Comparison of ENCODE assay signal across 20 mouse cellular contexts in the genomic region with DNA sequence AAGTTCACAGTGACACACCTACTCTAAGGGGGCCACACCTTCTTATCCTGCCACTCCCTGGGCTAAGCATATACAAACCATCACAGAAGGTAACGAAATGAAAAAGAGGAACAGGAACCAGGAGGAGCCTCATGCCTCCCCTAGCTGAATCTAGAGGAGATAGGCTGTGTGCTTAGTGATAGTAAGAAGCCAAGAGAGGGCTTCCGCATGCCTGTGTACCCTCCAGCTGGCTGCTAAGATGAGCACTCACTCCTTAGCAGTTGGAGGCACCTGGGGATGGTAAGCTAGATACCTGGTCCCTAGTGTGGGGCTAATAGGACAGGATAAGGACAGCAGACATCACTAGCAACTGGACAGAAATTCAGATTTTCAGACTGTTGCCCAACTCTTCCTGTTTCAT.
DNase-seq lines count a peak whose midpoint lies in the region; ATAC-seq and TF ChIP-seq lines count a peak whose summit lies in the region.
"Had no signal": no experiment of that assay in that cellular context is flagged by ENCODE, and none has a peak within 500 bp of the region (broad histone marks: within the 10 kb centered on the region; RNA-seq: fewer than 3 reads in every experiment).

No protein-coding gene starts in this region.

- no peak for TF ChIP-seq CTCF in bone marrow macrophage, adult 2 months (IDR thresholded peaks at IDR 0.05; ENCODE audit: low read depth, low read length)

- peak; percentile 56 for ATAC-seq in megakaryocyte progenitor cell, adult 5-6 weeks (replicated peaks; ENCODE audit: poor library complexity)
- ATAC-seq: forebrain, embryonic 13.5 days; hindbrain, embryonic 16.5 days; intestine, postnatal 0 days had no signal

- H3K27ac ChIP-seq in bone marrow macrophage, adult 2 months (ENCODE audit: insufficient read depth, low read depth, low read length): peak overlapping the region; percentile 88
- H3K27ac ChIP-seq: forebrain, embryonic 13.5 days; kidney, postnatal 0 days; layer of hippocampus, adult 2 months; limb, embryonic 12.5 days; neural tube, embryonic 12.5 days; stomach, embryonic 15.5 days had no signal

- H3K4me3 ChIP-seq in bone marrow macrophage, adult 2 months (ENCODE audit: insufficient read depth, low read length): no peak overlapping the region
- H3K4me3 ChIP-seq: forebrain, embryonic 13.5 days; layer of hippocampus, adult 2 months; limb, embryonic 12.5 days; neural tube, embryonic 12.5 days; stomach, embryonic 15.5 days had no signal

- no peak for TF ChIP-seq POLR2A in bone marrow macrophage, adult 2 months (IDR thresholded peaks at IDR 0.05; ENCODE audit: borderline replicate concordance, low read depth, low read length)

- DNase-seq in spleen, postnatal 36 days (ENCODE audit: low spot score in 2 of 2): peak; percentile 52
- no peak for DNase-seq in spleen, postnatal 14 days (ENCODE audit: low spot score in 2 of 2)
- no peak for DNase-seq in left cerebral cortex, adult 18-20 months (ENCODE audit: low spot score in 2 of 2)
- DNase-seq in gastrocnemius, postnatal 14 days: no peak
- DNase-seq in ovary, adult 18-20 months (ENCODE audit: low spot score): no peak
- DNase-seq: cerebellum, postnatal 14 days; gastrocnemius, postnatal 36 days; lung, embryonic 14.5 days; right cerebral cortex, postnatal 25 days; thymus, adult 2 months had no signal

- H3K4me1 ChIP-seq in bone marrow macrophage, adult 2 months (ENCODE audit: control insufficient read depth, insufficient read depth, low read length): peaks cover 67% of the 10 kb centered on the region
- H3K4me1 ChIP-seq: forebrain, embryonic 13.5 days; limb, embryonic 12.5 days; neural tube, embryonic 12.5 days; stomach, embryonic 15.5 days had no signal

- intact Hi-C loops in gastrocnemius, postnatal 14 days (cut with DNase I; ENCODE audit: low total_unique reads): no loop called here

Comparison
In these comparisons a context has a peak if more than half of its experiments do, and no peak if none do; other contexts are left out.
1. DNase-seq: peak in spleen, postnatal 36 days (2 of 2); none in spleen, postnatal 14 days (0 of 2), left cerebral cortex, adult 18-20 months (0 of 2), gastrocnemius, postnatal 14 days (single experiment) and ovary, adult 18-20 months (single experiment).